Mouse (Mus musculus) urinary bladder, adult 2 months (tissue): ENCODE data around the gene Tenm2. TPM values are rescaled to one million over a fixed set of nuclear protein-coding genes. Genes with fewer than 3 reads are reported as not detected.

Experiments used
- DNase-seq: peaks from one replicate; pipeline ENCODE4 v3.0.0; 2022; ENCODE audit warnings: low spot score
- polyA plus RNA-seq: library from polyadenylated mRNA; depleted of rRNA; stranded (reverse); fragments of >200 nt; gene quantifications from 2 replicates; pipeline ENCODE4 v1.2.3, GENCODE M21; 2012

The Tenm2 gene
- polyA plus RNA-seq, 1 experiment, result 2.2 TPM

GRCm38 (mm10) chr11:36219586-36219985 is 1016.2 kb downstream of the Tenm2 start:
- DNase-seq, result no peak

GRCm38 (mm10) chr11:36214589-36214988 is 1021.2 kb downstream of the Tenm2 start:
- DNase-seq, result no peak

DNA sequence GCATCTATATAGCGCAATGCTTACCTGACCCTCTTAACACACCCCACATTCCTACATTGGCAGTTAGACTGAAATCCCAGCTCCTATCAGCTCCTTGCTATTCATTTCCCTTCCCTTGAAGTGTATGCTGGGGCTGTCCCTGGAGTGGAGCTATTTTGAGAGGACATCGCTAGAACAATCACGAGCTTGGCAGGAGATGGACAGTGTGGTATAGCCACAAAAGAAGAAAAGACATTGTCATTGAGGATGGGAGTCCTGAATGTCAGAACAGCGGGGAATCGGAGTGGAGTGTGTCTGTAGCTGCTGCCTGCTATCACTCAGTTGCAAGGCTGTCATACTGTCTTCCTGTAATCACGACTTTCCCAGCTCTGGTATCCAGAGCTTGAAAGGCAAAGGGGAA is 1031.4 kb downstream of the Tenm2 start:
- no peak for DNase-seq

- DNase-seq, result no peak
These were observed 1031.9 kb downstream of the Tenm2 start for GRCm38 (mm10) chr11:36203896-36204295.

GRCm38 (mm10) chr11:36194348-36194747 is 1041.4 kb downstream of the Tenm2 start:
- DNase-seq, result no peak

DNA sequence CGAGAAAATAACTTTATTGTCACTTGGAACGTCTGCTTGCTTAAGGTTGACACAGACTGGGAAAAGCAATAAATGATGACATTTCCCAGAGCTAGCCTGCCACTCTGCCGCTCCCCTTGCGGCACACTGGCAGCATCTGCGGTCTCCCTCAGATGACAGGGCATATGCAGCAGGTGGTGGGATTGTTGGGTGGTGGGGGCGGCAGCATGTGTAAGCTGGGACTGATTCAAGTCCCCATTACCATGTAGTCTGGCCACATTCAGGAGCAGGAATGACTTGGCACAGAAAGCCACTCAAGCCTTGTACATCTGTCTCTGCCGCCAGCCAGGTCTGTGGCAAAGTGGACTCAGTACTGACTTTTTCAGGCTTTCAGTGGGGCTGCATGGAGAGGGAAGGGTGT is 1059.7 kb downstream of the Tenm2 start:
- no peak for DNase-seq

GRCm38 (mm10) chr11:36173076-36173690 is 1062.6 kb downstream of the Tenm2 start:
- no peak for DNase-seq

- DNase-seq, result no peak
These were observed 1063.2 kb downstream of the Tenm2 start for GRCm38 (mm10) chr11:36172520-36172919.

- no peak for DNase-seq
These were observed 1063.8 kb downstream of the Tenm2 start for GRCm38 (mm10) chr11:36171991-36172390.

GRCm38 (mm10) chr11:36171221-36171620 is 1064.5 kb downstream of the Tenm2 start:
- no peak for DNase-seq

- DNase-seq, result no peak
These were observed 1066.0 kb downstream of the Tenm2 start for GRCm38 (mm10) chr11:36169738-36170137.

DNA sequence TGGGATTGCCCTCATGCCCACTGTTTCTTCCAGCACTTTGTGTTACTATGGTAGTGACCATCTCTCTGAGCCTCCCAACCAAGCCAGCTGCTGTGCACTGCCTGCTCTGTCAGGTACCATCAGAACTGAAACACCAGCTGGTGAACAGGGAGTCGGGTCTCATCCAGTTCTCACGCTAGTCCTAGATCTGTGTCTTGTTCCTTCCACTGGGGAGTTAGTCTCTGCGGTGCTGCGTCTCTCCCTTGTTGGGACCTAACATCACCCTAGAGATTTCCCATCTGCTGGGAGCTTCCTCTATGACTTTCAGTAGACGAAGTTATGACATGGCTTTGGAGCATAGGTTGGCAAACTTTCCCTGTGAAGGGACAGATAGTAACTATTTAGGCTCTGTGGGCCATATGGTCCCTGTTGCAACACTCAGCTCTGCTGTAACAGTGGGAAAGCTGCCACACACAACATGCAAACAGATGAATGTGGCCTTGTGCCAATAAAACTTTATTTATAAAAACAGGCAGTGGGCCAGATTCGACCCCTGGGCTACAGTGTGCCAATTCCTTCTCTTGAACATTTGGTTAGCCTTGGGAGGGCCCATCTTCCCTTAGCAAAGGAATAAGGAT is 1066.7 kb downstream of the Tenm2 start:
- no peak for DNase-seq

- DNase-seq, result no peak
These were observed 1067.9 kb downstream of the Tenm2 start for GRCm38 (mm10) chr11:36167766-36168318.

GRCm38 (mm10) chr11:36163580-36163979 is 1072.2 kb downstream of the Tenm2 start:
- no peak for DNase-seq

GRCm38 (mm10) chr11:36161765-36162321 is 1073.9 kb downstream of the Tenm2 start:
- DNase-seq, result no peak

DNA sequence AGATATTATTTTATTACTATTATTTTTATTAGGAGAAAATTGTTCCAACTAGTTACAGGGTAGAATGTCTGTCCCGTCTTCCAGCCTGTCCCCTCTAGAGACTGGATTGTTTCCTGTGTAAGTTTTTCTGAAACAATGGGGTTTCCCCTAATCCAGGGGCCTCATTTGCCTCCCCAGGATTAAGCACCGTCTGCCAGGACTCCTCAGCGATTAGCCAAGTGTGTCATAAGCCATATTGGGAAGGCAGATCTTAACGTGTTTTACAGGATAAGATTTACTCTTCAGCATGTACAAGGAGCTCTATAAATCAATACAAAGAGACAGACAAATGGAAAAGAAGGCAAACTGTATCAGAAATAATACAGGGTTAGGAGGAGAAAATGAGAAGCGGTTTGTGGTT is 1082.3 kb downstream of the Tenm2 start:
- no peak for DNase-seq

DNA sequence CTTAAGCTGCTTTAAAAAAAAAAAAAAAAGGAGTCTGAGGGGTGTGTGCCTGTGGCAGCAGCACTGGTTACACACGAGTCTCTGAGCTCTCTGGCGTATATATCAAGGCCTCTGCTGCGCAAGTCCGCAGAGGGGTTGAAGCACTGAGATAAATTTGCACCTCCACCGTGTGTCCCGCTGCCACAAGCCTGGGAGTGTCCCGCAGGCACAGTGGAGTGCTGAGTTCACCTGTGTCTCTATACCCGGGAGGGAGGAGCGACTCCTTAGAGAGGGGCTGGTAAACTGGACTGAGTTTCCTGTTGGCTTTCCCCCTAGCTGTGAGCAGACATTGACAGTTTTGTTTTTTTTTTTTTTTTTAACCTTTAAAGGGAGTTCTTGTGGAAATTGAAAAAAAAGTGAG is 1082.8 kb downstream of the Tenm2 start:
- DNase-seq, result no peak

DNA sequence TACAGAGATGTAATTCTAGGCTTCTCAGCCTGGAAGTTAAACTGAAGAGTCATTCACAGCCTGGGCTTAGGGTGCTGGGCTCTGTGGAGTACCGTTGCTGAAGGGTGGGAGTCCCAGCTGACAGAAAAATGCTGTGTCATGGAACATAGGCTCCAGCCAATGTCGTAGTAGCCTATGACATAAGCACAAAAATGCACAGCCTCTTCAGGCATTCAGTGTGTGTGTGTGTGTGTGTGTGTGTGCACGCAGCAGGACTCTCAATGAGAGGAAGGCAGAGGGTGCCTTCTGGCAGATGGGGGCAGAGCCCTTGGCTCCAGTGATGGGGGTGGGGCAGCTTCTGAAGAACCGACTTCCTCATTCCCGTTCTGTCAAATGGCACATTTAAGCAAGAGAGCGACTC is 1083.5 kb downstream of the Tenm2 start:
- DNase-seq, result no peak

- DNase-seq, result no peak
These were observed 1086.7 kb downstream of the Tenm2 start for GRCm38 (mm10) chr11:36149092-36149491.

DNA sequence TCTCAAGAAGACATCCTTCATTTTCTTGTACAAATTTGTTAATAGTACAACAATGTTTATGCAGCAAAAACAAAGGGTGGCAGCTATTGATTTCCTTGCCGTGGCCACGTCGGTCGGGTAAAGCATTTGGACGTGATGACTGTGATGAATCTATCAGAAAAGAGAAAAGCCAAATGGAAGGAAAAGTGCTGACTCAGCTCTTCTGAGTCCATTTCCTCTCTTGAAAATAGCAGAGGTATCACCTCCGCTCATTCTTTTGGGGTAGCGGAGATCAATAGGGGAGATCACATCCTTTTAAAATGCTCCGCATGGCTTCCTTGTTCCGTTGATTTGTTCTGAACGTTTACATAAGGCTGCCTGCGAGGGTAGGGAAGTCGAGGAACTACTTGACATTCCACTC is 1090.7 kb downstream of the Tenm2 start:
- no peak for DNase-seq

GRCm38 (mm10) chr11:36140411-36140810 is 1095.4 kb downstream of the Tenm2 start:
- DNase-seq, result no peak

- no peak for DNase-seq
These were observed 1096.2 kb downstream of the Tenm2 start for GRCm38 (mm10) chr11:36139521-36139920.

DNA sequence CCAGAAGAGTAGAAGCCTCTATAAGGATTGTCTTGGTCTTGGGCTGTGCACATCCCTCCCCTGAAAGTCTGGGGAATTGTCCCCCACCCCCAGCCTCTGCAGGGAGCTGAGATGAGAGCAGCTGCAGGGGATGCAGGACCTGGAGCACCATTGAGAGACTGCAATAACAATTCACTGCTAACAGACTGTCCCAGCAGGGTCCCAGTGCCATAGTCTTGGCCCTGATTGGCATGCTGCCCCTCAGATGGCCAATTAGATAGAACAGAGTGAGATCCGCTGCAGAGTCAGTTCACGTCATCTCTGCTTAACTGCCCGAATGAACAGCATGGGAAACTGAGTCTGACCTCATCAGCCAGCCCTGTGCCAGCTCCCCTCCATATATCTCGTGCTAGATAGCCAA is 1097.9 kb downstream of the Tenm2 start:
- no peak for DNase-seq
